Mouse (Mus musculus): ENCODE results near the gene Gatad2a.
A peak's percentile ranks its signal among the peaks of the same experiment; 100 is the strongest.
"Not testable (repeated sequence)": the region's sequence is repeated elsewhere in the genome, so short reads cannot be mapped to it uniquely, and the experiment has no call there.

Gatad2a gene

GRCm38 (mm10) chr8:69995776-69996588 is at the start of gene Gatad2a:
Gene Gatad2a, minus strand, starts transcription at chr8:69996384.
- peak; percentile 100 for DNase-seq (ENCODE audit: low read depth, low spot score)

GRCm38 (mm10) chr8:70043996-70044395 is 47.8 kb upstream of the Gatad2a start:
- no peak for DNase-seq (ENCODE audit: low read depth, low spot score)

- DNase-seq (ENCODE audit: low read depth, low spot score), result peak; percentile 99
Measured at GRCm38 (mm10) chr8:70042583-70043455, 46.6 kb upstream of the Gatad2a start, which contains the start of the genes Mau2 and Sugp1. Gene Mau2, minus strand, starts transcription at chr8:70042734. Gene Sugp1, plus strand, starts transcription at chr8:70042813.

- DNase-seq (ENCODE audit: low read depth, low spot score), result no peak
Measured at GRCm38 (mm10) chr8:70041885-70042546, 45.8 kb upstream of the Gatad2a start.

GRCm38 (mm10) chr8:70037994-70038393 is 41.8 kb upstream of the Gatad2a start:
- no peak for DNase-seq (ENCODE audit: low read depth, low spot score)

GRCm38 (mm10) chr8:70030255-70030654 is 34.1 kb upstream of the Gatad2a start:
- no peak for DNase-seq (ENCODE audit: low read depth, low spot score)

- no peak for DNase-seq (ENCODE audit: low read depth, low spot score)
Measured at GRCm38 (mm10) chr8:70026151-70026550, 30.0 kb upstream of the Gatad2a start.

GRCm38 (mm10) chr8:70023596-70023995 is 27.4 kb upstream of the Gatad2a start:
- no peak for DNase-seq (ENCODE audit: low read depth, low spot score)

- DNase-seq (ENCODE audit: low read depth, low spot score), result no peak
Measured at GRCm38 (mm10) chr8:70015017-70015416, 18.8 kb upstream of the Gatad2a start.

- no peak for DNase-seq (ENCODE audit: low read depth, low spot score)
Measured at GRCm38 (mm10) chr8:70012763-70013162, 16.6 kb upstream of the Gatad2a start.

GRCm38 (mm10) chr8:70012350-70012749 is 16.2 kb upstream of the Gatad2a start:
- no peak for DNase-seq (ENCODE audit: low read depth, low spot score)

GRCm38 (mm10) chr8:70010796-70011195 is 14.6 kb upstream of the Gatad2a start:
- DNase-seq (ENCODE audit: low read depth, low spot score), result not testable (repeated sequence)

GRCm38 (mm10) chr8:70005178-70005577 is 9.0 kb upstream of the Gatad2a start:
- DNase-seq (ENCODE audit: low read depth, low spot score), result no peak

- no peak for DNase-seq (ENCODE audit: low read depth, low spot score)
Measured at GRCm38 (mm10) chr8:70004345-70004744, 8.2 kb upstream of the Gatad2a start.

- peak; percentile 73 for DNase-seq (ENCODE audit: low read depth, low spot score)
Measured at GRCm38 (mm10) chr8:70003204-70003657, 7.0 kb upstream of the Gatad2a start.

GRCm38 (mm10) chr8:70001892-70002191 is 5.7 kb upstream of the Gatad2a start:
- DNase-seq (ENCODE audit: low read depth, low spot score), result not testable (repeated sequence)

- DNase-seq (ENCODE audit: low read depth, low spot score), result peak; percentile 77
Measured at GRCm38 (mm10) chr8:70001176-70001891, 5.2 kb upstream of the Gatad2a start.

- DNase-seq (ENCODE audit: low read depth, low spot score), result no peak
Measured at GRCm38 (mm10) chr8:70000226-70000625, 4.0 kb upstream of the Gatad2a start.

- no peak for DNase-seq (ENCODE audit: low read depth, low spot score)
Measured at GRCm38 (mm10) chr8:69999236-69999635, 3.1 kb upstream of the Gatad2a start.

GRCm38 (mm10) chr8:69998706-69999105 is 2.5 kb upstream of the Gatad2a start:
- DNase-seq (ENCODE audit: low read depth, low spot score), result no peak

- no peak for DNase-seq (ENCODE audit: low read depth, low spot score)
Measured at GRCm38 (mm10) chr8:69996589-69997285, 553 bp upstream of the Gatad2a start.

Data from CD4-positive helper T cell, adult 2 months (primary cell).